Mouse (Mus musculus) kidney, adult 2 months (tissue): ENCODE measurements at regions not wholly inside any gene's neighbourhood (a gene's known extent, or its start where the extent isn't known, plus 50 kb on each side); places are given as distances from the start of the nearest gene placed in this dataset.

Experiments used
- CTCF ChIP-seq: fragments of 200-500 bp; conservative IDR thresholded peaks from 2 replicates; pipeline ENCODE4 v1.5.1; 2011; ENCODE audit warnings: low read depth, mild to moderate bottlenecking, control low read depth, low read length, moderate library complexity, mixed read lengths; ENCODE audit not compliant: insufficient read depth, insufficient read length
- POLR2A ChIP-seq: fragments of 200-500 bp; IDR thresholded peaks from one replicate; pipeline ENCODE4 v1.6.1; 2011; ENCODE audit warnings: low read depth, low read length, control low read depth

DNA sequence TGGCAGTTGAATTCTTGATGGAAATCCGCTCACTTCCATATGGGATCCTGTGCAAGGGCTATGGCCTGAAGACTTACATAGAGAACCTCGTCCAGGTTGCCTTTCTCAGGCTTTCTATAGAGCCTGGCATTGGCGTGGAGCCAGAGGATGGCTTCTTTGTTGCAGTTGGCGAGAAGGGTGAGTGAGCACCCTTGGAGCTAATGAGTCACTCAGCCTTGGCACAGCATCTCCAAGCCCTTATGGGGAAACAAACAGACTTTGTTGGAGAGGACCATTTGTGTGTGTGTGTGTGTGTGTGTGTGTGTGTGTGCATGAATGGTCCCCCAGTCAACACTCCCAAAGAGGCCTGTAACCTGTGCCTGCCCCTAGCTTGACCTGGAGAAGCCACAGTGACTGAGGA is 57.0 kb upstream of the Maf start:
- no peak for TF ChIP-seq CTCF
- no peak for TF ChIP-seq POLR2A
